Mouse (Mus musculus) NIH3T3 (cell line): ENCODE results near the gene Pltp.
A peak's percentile ranks its signal among the peaks of the same experiment; 100 is the strongest.

Experiments
- DNase-seq: peaks from one replicate; pipeline ENCODE4 v3.0.0-alpha.2; 2012; ENCODE audit warnings: low read depth

The Pltp gene

DNA sequence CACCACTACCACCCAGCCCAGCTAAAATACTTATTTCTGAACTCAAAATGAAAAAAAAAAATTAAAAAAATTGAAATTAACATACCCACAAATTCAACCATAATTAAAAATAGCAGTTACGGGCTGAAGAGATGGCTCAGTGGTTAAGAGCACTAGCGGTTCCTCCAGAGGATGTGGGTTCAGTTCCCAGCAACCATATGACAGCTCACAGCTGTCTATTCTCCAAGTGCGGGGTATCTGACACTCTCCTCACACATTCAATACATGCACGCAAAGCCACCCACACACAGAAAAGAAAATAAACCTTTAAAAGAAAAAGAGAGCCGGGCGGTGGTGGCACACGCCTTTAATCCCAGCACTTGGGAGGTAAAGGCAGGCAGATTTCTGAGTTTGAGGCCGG is 7.5 kb downstream of the Pltp start:
- DNase-seq = no peak

DNA sequence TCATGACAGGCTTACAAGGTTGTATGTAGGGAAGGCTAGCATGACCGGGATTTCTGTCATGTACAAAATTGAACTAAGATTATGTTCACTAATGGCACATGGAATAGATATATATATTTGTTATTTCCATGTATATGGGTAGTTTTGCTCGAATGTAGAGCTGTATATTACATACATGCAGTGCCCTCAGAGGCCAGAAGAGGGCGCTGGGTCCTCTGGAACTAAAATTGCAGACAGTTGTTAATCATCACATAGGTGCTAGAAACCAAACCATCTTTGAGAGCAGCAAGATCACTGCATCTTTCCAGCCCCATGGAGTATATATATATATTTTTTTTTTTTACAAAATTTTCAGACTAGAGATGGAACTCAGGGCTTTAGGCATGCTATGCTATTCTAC is 11.7 kb downstream of the Pltp start:
- peak; percentile 51 for DNase-seq

- no peak for DNase-seq
Measured at GRCm38 (mm10) chr2:164835164-164835563, 22.3 kb downstream of the Pltp start.

DNA sequence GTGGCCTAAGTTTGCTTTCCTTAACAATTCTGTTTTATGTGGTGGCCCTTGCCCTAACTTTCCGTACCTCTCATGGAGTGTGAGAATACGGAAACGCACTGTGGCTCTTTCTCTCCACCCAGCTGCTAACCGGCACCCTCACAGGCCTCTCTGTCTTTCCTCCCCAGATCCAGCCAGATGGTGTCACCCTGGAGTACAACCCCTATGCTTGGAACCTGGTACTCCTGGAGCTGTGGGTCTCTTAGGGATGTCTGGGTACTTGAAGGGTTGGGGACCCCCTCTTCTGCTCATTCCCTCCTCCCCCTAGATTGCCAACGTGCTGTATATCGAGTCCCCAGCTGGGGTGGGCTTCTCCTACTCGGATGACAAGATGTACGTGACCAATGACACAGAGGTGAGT is 23.0 kb downstream of the Pltp start:
- DNase-seq = peak; percentile 60

DNA sequence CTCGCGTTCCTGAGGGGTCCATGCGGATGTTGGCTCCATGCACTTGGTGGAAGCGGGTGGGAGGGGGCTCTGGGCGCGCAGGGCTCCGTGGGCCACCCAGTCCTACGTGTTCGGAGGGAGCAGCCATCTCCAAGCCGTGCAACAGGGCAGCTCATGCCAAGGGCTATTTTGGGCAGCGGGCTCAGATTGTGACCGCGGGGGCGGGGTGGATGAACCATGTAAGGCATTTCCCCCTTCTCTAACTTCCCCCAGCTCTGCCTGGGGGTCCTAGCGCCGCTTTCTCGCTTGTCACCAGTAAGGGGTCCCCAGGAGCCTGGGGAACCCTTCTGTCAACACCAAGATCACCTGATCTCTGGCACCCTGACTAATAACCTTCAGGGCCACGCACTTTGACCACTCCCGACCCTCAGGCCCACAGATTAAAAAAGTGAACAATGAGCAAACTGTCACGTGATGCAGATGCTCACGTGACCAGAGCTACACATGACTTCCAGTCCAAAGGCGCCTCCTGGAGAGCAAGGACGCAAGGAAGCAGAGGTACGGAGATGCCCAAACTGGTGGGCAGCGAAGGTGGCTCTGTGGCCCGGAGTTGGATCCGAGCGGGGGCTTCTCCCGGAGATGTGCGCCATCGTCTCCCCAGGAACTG is 24.1 kb downstream of the Pltp start, which contains the start of gene Neurl2:
TSS of gene Neurl2 (minus strand) at position 143 of the 646 bp plus-strand sequence.
- peak; percentile 100 for DNase-seq

DNA sequence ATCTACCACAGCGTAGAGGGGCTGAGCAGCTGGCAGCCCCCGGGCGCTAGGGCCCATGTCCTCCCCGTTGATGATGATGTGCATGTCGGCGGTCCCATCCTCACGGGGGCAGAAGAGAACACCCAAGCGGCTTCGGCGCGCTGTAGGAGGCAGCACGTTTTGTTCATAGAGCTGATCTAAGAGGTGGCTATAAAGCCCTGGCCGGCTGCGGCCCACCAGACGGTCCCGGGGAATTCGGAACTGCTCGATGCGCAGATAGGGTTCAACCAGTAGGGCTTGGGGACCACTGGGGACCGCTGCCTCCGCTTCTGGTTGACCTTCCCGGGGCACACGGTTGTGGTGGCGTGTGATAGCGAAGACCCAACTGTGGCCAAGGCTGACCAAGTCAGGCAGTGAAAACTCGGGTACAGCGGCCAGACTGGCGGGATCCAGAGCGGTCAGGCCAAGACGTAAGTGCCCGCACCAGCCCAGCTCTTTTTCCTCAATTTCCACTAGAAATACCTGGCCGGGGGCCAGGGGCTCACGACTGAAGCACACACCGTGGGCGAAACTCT is 24.7 kb downstream of the Pltp start, which contains the start of gene Ctsa:
TSS of gene Ctsa (plus strand) at position 126 of the 554 bp plus-strand sequence.
- DNase-seq = peak; percentile 88

DNA sequence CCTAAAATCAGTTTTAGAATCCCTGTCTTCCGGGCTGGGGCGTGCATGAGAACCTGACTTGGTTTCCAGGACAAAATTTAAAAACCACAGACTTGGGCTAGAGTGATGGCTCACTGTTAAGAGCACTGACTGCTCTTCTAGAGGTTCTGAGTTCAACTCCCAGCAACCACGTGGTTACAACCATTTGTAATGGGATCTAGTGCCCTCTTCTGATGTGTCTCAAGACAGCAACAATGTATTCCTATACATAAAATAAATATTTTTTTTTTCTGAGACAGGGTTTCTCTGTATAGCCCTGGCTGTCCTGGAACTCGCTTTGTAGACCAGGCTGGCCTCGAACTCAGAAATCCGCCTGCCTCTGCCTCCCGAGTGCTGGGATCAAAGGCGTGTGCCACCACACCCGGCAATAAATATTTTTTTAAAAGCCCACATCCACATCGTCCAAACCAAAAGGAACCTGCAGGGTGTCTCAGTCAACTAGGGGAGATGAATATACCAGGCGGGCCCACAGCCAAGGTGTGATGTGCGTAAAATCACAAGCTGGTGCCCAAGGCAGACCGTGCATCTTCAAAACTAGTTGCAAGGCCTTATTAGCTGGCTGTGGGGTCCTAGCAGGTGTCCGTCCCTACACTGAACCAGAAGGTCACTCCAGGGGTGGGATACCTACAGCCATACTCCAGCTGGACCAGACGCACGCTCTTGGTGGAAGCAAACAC is 25.3 kb downstream of the Pltp start:
- DNase-seq = peak; percentile 40

GRCm38 (mm10) chr2:164831029-164831428 is 26.5 kb downstream of the Pltp start:
- DNase-seq = no peak

GRCm38 (mm10) chr2:164829090-164829489 is 28.4 kb downstream of the Pltp start:
- no peak for DNase-seq

GRCm38 (mm10) chr2:164828437-164828836 is 29.1 kb downstream of the Pltp start, which contains the start of gene Spata25:
TSS of gene Spata25 (minus strand) at chr2:164828537.
- no peak for DNase-seq

GRCm38 (mm10) chr2:164827146-164827850 is 30.2 kb downstream of the Pltp start:
- no peak for DNase-seq

- DNase-seq = no peak
Measured at GRCm38 (mm10) chr2:164825521-164825920, 32.0 kb downstream of the Pltp start.

- no peak for DNase-seq
Measured at GRCm38 (mm10) chr2:164823969-164824368, 33.5 kb downstream of the Pltp start.

DNA sequence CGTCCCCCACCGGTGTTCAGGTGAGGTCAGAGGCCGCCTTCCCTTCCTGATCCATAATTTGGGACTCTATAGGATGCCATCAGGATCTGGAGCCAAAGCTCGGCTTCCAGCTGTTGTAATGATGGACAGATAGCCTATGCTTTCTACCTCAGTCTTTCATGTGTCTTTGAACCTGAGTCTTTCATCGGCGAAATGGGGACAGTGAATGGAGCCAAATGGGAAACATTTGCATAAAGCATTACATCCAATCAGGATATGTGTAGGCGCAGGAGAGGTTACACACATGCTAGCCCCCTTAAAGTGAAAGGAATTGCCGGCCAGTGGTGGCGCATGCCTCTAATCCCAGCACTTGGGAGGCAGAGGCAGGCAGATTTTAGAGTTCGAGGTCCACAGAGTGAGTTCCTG is 34.3 kb downstream of the Pltp start:
- DNase-seq = peak; percentile 65

DNA sequence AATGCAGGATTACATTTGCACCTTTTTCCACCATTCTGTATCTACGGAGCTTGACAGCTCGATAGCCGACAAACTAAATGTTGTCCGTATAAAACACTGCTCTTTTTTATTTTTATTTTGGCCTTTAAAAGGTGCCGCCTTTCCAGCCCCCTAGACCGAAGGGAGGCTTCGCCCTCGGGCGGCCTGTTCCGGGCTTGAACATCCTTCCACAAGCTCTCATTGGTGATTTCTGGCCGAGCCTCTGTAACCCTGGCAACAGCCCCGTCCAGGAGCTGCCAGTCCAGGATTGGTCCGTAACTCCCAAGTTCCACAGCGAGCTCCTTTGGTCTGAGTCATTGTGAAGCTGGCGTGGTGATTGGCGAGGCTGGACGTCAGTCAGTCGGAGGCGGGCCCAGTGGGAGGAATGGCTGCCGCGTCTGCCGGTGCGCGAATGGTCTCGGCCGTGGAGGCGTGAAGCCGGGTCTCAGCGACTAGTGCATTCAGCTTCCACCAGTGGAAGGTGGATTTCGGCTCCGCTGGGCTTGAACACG is 34.8 kb downstream of the Pltp start, which contains the start of gene Zswim1:
TSS of gene Zswim1 (plus strand) at position 51 of the 530 bp plus-strand sequence.
- DNase-seq = peak; percentile 99

DNA sequence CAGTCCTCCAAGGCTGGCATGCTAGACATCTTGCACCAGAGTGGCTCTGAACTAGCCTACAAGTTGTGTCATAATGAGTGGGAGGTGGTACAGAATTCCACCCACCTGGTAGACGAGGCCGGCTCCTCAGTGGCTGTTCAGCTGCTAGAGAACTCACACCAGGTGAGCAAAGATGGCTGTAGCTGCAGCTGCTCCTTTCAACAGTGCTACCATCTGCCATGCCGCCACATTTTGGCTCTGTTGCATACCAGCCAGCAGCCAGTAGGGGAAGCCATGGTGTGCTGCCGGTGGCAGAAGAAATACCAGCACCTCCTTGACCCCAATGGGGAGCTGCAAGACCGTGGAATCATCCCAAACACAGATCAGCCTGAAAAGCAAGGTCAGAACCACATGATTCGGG is 36.5 kb downstream of the Pltp start:
- no peak for DNase-seq

GRCm38 (mm10) chr2:164817703-164818102 is 39.8 kb downstream of the Pltp start:
- peak; percentile 36 for DNase-seq

DNA sequence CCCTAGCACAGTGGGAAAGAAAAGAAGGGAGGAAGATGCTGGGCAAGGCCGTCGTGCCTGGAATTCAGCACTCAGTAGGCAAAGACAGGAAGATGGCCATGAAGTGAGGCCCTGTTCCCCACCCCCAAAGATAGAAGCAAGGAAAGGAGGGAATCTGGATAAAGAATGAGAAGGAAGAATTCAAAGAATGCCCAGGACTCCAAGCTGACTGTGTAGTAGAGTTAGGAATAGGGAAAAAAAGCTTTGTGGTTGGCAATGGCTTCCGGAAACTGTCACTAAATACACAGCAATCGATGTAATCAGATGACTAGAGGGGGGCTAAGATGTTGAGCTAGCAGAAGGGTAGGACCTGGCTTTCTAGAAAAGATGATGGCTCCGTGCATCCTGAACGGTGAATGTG is 40.3 kb downstream of the Pltp start:
- no peak for DNase-seq

- no peak for DNase-seq
Measured at GRCm38 (mm10) chr2:164815821-164816220, 41.7 kb downstream of the Pltp start.

DNA sequence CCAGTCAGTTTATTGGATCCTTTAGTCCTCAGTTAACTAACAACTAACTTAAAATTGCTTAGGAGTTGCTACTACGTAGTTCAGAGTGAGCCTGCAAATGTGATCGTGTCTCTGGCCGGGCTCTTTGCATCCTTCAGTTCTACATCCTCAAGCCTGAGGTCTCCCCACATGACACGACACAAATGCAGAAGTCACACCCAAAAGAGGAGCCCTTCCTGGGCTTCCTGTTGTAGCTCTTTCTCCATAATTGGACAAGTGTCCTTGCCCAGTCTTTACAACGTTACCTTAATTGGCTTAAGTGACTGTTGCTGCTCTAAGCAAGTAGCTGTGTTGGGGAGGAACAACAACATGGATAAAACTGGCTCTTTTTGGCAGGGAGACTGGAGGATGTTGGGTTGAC is 42.2 kb downstream of the Pltp start:
- no peak for DNase-seq

DNA sequence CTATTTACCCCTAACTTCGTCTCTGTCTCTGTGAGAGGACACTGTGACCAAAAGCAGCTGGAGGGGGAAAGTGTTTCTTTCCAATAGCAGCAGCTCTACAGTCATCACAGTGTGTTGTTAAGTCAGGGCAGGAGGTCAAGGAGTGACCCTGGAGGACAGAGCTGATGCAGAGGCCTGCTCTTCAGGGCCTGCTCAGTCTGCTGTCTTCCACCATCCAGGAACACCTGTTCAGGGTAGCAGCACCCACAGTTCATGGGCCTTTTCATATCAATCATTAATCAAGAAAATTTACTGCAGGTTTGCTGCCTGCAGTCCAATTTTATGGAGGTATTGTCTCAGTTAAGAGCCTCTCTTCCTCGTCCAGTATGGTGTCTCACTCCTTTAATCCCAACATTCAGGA is 44.0 kb downstream of the Pltp start:
- no peak for DNase-seq

DNA sequence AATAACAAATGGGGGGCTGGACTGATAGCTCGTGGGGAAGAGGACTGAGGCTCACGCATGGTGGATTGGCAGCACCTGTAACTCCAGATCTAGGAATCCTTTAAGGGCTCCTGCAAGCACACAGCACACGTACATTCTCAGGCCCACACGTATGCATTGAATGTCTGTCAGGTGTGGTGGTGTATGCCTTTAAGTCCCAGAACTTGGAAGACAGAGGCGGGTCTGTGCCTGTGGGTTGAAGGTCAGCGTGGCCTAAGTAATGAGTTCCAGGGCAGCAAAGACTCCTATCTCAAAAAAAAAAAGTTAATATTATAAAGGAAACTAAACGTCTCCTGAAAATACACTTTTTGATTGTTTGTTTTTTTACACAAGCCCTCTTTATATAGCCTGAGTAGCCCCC is 50.9 kb downstream of the Pltp start:
- no peak for DNase-seq
